Mouse (Mus musculus): Measurements from ENCODE around the gene Zfp992. TPM values are rescaled to one million over a fixed set of nuclear protein-coding genes. Genes with fewer than 3 reads are reported as not detected.
"Not testable (repeated sequence)": the region's sequence is repeated elsewhere in the genome, so short reads cannot be mapped to it uniquely, and the experiment has no call there.

Gene Zfp992
- polyA plus RNA-seq, 1 experiment from 2014 or later: 1.2 TPM

DNA sequence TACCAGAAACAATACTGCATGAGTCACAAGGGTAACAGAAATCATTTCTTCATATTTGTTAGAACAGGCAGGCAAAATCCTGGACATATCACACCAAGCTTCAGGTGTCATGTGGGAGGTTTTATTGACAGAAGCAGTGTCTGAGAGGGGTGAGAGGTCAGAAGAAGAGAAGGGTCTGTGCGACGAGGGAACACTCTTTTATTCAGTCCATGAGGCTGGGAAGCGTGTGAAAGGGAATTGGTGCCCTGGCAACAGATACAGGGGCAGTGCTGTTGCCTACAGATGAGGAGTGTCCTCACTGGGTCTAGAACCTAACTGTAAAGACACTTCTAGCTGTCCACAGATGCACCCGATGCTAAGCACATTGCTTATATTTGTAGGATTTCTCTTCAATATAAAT lies 46.2 kb downstream of the Zfp992 start:
- no peak for ATAC-seq (ENCODE audit: borderline replicate concordance, extremely low read depth, low FRiP score, low TSS enrichment)
- Histone ChIP-seq H3K27ac (no peak overlapping the region), H3K4me1 (no peaks in the 10 kb centered on the region), H3K36me3 (no peaks in the 10 kb centered on the region), H3K9me3 (peaks cover 60% of the 10 kb centered on the region), H3K27me3 (no peaks in the 10 kb centered on the region), H3K9ac (no peak overlapping the region), H3K4me3 (no peak overlapping the region), H3K4me2 (no peak overlapping the region)
- 62% methylated on average over 4 of the region's 4 CpGs for WGBS

DNA sequence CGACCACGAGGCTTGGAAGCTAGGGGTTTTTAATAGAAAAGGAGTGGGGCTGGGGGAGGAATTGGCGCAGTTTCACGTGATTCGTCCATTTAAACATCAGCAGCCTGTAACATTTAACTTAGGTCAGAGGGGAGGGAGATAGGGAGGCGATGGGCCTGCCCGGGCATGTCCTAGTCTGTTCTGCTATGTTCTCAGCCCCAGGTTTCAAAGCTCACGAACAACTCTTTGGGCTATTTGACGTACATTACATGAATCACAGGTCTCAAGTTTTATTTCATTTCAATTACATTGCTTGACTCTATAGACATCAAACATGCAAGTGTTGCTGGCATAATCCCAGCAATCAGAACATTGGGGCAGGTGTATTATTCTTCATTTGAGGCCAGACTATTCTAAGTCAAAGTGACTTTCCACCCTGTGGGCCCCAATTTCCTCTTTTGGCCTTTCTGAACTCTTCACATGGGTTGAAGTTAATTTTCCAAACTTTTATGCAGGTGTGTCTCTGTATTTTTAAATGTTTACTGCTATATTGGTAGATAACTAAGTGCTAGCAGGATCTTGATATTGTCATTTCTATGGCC lies 49.0 kb downstream of the Zfp992 start:
- not testable (repeated sequence) for H3K4me2 ChIP-seq, H3K9ac ChIP-seq, H3K27me3 ChIP-seq, H3K4me3 ChIP-seq, H3K27ac ChIP-seq, H3K36me3 ChIP-seq, H3K4me1 ChIP-seq
- H3K9me3 ChIP-seq: peaks cover 56% of the 10 kb centered on the region
- 0 out of 2 replicates have a peak, but pooled peaks have one; percentile 49 for ATAC-seq (ENCODE audit: borderline replicate concordance, extremely low read depth, low FRiP score, low TSS enrichment)
- WGBS: 74% methylated on average over 9 of the region's 9 CpGs

DNA sequence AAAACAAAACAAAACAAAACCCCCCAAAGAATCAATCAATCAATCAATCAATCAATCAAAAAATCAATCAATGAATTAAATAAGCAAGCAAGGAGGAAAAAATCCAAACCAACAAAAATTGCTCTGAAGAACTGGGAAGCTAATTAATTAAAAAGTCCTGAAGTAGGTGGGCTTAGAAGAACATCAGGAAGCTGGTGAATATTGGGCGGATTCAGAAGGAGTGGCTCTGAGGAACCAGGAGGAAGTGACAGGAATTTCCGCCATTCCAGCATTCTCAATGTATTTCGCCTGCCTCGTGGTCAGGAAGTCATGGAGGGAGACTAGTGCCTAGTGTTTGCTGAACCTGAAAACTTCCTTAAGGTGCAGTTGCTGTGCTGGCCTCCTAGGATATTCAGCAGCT lies 52.9 kb downstream of the Zfp992 start, which contains the start of gene Zfp981:
Gene Zfp981, plus strand, starts transcription at position 301 of the 400 bp plus-strand sequence.
- not testable (repeated sequence) for H3K4me2 ChIP-seq; H3K27ac ChIP-seq; H3K27me3 ChIP-seq; H3K36me3 ChIP-seq; H3K4me3 ChIP-seq; ATAC-seq (ENCODE audit: borderline replicate concordance, extremely low read depth, low FRiP score, low TSS enrichment); H3K9ac ChIP-seq; H3K4me1 ChIP-seq
- peaks cover 33% of the 10 kb centered on the region; the same call in 1 of the 2 replicates for H3K9me3 ChIP-seq
- 77% methylated on average over 4 of the region's 4 CpGs for WGBS

DNA sequence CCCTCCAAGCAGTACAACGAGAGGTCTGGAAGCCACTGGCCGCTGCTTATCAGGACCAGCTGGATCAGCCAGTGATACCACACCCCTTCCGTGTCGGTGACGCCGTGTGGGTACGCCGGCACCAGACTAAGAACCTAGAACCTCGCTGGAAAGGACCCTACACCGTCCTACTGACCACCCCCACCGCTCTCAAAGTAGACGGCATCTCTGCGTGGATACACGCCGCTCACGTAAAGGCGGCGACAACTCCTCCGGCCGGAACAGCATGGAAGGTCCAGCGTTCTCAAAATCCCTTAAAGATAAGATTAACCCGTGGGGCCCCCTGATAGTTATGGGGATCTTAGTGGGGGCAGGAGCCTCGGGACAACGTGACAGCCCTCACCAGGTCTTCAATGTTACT lies 60.2 kb downstream of the Zfp992 start:
- not testable (repeated sequence) for H3K4me2 ChIP-seq; H3K9ac ChIP-seq; H3K4me1 ChIP-seq; H3K27me3 ChIP-seq; H3K36me3 ChIP-seq; H3K4me3 ChIP-seq; H3K9me3 ChIP-seq; ATAC-seq (ENCODE audit: borderline replicate concordance, extremely low read depth, low FRiP score, low TSS enrichment); H3K27ac ChIP-seq
- WGBS: 94% methylated on average over 22 of the region's 24 CpGs

DNA sequence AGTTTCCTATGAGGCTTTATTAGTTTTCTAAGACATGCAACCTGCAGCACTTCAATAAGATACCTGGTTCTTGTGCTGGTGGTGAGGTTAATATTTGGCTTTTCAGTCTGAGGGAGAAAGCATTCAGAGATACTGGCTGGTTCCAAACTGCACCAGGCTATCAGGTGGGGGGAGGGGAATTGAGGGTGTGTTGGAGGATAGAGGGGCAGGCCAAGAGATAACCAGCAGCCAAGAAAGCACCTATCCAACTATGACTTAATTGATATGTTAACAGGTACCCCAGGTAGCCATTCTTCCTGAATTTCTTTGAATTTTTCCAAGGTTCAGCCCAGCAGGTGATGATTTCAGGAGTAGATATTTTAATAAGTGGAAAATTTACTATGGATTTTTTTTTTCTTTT lies 63.0 kb downstream of the Zfp992 start:
- H3K27me3 ChIP-seq; H3K27ac ChIP-seq; ATAC-seq (ENCODE audit: borderline replicate concordance, extremely low read depth, low FRiP score, low TSS enrichment); H3K36me3 ChIP-seq; H3K4me3 ChIP-seq; H3K9ac ChIP-seq; H3K4me1 ChIP-seq; H3K4me2 ChIP-seq: not testable (repeated sequence)
- H3K9me3 ChIP-seq: peaks cover 21% of the 10 kb centered on the region; the same call in 1 of the 2 replicates

DNA sequence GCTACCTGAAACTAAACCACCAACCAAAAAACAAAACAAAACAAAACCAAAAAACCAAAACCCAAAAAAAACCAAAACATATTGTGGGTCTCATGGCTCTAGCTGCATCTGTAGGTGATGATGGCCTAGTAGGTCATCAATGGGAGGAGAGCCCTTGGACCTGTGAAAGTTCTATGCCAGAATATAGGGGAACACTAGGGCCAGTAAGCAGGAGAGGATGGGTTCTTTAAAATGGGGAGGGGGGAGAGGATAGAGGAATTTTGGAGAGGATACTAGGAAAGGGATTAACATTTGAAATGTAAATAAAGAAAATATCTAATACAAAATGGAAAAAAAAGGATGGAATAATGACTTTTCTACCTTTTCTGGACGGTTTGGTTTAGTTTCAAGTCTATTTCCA lies 67.7 kb downstream of the Zfp992 start:
- Histone ChIP-seq H3K9ac (no peak overlapping the region), H3K4me3 (no peak overlapping the region), H3K27me3 (no peaks in the 10 kb centered on the region), H3K9me3 (peaks cover 44% of the 10 kb centered on the region), H3K27ac (no peak overlapping the region), H3K4me2 (no peak overlapping the region), H3K4me1 (no peaks in the 10 kb centered on the region), H3K36me3 (no peaks in the 10 kb centered on the region)
- 33% methylated on average over 1 of the region's 1 CpGs for WGBS
- ATAC-seq (ENCODE audit: borderline replicate concordance, extremely low read depth, low FRiP score, low TSS enrichment): no peak

DNA sequence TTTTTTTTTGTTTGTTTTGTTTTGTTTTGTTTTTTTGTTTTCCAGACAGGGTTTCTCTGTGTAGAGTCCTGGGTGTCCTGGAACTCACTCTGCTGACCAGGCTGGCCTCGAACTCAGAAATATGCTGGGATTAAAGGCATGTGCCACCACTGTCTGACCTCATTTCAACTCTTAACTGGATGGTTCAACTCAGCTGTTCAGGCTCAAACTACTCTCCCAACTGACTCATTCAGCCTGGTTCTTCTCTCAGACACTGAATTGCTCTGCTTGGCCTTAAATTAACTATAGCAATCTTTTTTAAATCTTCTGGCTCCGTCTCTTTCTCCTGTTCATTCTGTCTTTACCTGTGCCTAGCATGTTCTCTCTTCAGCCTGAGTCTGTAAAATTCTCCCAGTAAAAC lies 68.3 kb downstream of the Zfp992 start:
- not testable (repeated sequence) for H3K27ac ChIP-seq; H3K4me3 ChIP-seq; H3K27me3 ChIP-seq; H3K4me1 ChIP-seq; H3K4me2 ChIP-seq; H3K36me3 ChIP-seq; H3K9ac ChIP-seq; ATAC-seq (ENCODE audit: borderline replicate concordance, extremely low read depth, low FRiP score, low TSS enrichment)
- peaks cover 48% of the 10 kb centered on the region for H3K9me3 ChIP-seq
- WGBS: 52% methylated on average over 2 of the region's 2 CpGs

Other genes starting within 250 kb of the Zfp992 start
- 0.20 TPM in 1 of 2 replicates, not detected in the other for gene Zfp981, start 53.0 kb downstream of the Zfp992 start, polyA plus RNA-seq (2015; fragmentation: Nextera tagmentation; extraction: Ambion mirVana)
- 1.7 and 1.8 TPM in 2 replicates for gene Zfp993, start 161.9 kb downstream of the Zfp992 start, polyA plus RNA-seq (2015; fragmentation: Nextera tagmentation; extraction: Ambion mirVana)